Mouse (Mus musculus): ENCODE measurements around the gene Hnrnpl.

DNA sequence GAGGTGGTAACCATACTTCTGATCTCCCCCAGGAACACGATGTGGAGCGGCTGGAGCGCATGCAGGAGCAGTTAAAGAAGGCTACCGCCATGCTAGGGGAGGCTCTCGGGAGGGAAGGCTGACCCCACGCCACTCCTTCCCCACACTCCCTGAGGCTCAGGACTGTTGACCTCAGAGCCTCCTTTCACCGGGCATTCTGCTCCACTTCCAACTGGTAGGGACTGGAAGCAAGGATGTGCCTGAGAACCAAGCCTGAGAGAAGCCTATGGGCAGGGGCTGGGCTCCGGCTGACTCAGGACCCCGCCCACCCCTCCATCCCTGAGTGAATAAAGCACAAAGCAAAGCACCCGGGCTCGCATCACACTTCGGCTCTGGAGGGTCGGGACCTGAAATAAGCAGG is 49.7 kb upstream of the Hnrnpl start:
- no peak for TF ChIP-seq CTCF (IDR thresholded peaks at IDR 0.05; ENCODE audit: extremely low read depth, insufficient read length, insufficient replicate concordance, low read depth, low read length)
- TF ChIP-seq POLR2A (IDR thresholded peaks at IDR 0.05; ENCODE audit: low read depth, low read length), result no peak
